Mouse (Mus musculus): ENCODE measurements around the gene Ifih1. TPM values are rescaled to one million over a fixed set of nuclear protein-coding genes. Genes with fewer than 3 reads are reported as not detected.

Gene Ifih1
- polyA plus RNA-seq, 2 experiments from 2014 or later = 25.1 to 32.1 TPM

DNA sequence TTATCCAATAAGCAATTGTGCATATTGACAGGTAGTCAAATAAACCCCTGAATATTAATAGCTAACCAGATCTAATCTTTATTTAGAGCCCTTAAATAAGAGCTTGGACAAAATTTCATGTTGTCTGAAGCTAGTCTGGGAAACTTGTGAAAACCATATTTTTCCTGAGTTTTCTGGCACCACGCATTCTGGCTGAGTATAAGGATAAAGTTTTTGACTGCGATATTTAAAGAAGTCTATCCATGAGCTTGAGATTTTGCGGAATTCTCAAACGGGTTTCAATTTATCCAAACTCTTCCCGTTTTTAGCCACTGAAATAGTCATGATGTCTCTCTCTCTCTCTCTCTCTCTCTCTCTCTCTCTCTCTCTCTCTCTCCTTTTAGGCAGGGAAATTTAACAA is 98.0 kb downstream of the Ifih1 start:
- no peak for ATAC-seq

Other genes starting within 250 kb of the Ifih1 start
- gene Dpp4, start 234.0 kb downstream of the Ifih1 start, polyA plus RNA-seq (2017; shearing (Covaris generic)) = 100 to 1,000 TPM in 1 of 2 experiments, 10 to 100 TPM in 1; 89.9 to 107 TPM
- not detected for gene Gcg, start 162.6 kb downstream of the Ifih1 start, polyA plus RNA-seq (2017; shearing (Covaris generic))
- gene Fap, start 72.2 kb downstream of the Ifih1 start, polyA plus RNA-seq (2017; shearing (Covaris generic)) = under 1 TPM in 1 of 2 experiments, not detected in 1; 0.24 TPM
- 1 to 10 TPM; 1.5 to 2.1 TPM for gene Gca, start 18.0 kb upstream of the Ifih1 start, polyA plus RNA-seq (2017; shearing (Covaris generic))